Mouse (Mus musculus) midbrain, postnatal 0 days (tissue): Measurements from ENCODE around the gene 1700025G04Rik. TPM values are rescaled to one million over a fixed set of nuclear protein-coding genes. Genes with fewer than 3 reads are reported as not detected.

ENCODE experiments used
- ATAC-seq: fragments of 200-750 bp; cut with Nextera tagmentation; 2 replicates; pipeline ENCODE4 v1.8.0; 2017; ENCODE audit warnings: moderate number of reproducible peaks, mild to moderate bottlenecking, moderate TSS enrichment, moderate library complexity; ENCODE audit not compliant: low FRiP score
- DNase-seq: peaks from one replicate; pipeline ENCODE4 v3.0.0-alpha.2; 2015; ENCODE audit warnings: low spot score
- H3K27ac ChIP-seq: fragments of 300-500 bp; sonication (generic); 2 replicates; pipeline ENCODE4 v1.5.1; 2014; ENCODE audit warnings: low read depth, mild to moderate bottlenecking, low read length, mixed read lengths
- H3K27me3 ChIP-seq: fragments of 300-500 bp; sonication (generic); 2 replicates; pipeline ENCODE4 v1.6.1; 2014; ENCODE audit warnings: low read length, control low read depth, mixed read lengths; ENCODE audit not compliant: insufficient read depth
- H3K36me3 ChIP-seq: fragments of 300-500 bp; sonication (generic); 2 replicates; pipeline ENCODE4 v1.6.1; 2014; ENCODE audit warnings: low read length, control low read depth, mixed read lengths; ENCODE audit not compliant: insufficient read depth
- H3K4me1 ChIP-seq: fragments of 300-500 bp; sonication (generic); 2 replicates; pipeline ENCODE4 v1.6.1; 2014; ENCODE audit warnings: mild to moderate bottlenecking, control low read depth, antibody characterized with exemption, low read length, mixed read lengths; ENCODE audit not compliant: insufficient read depth
- H3K4me2 ChIP-seq: fragments of 300-500 bp; sonication (generic); 2 replicates; pipeline ENCODE4 v1.6.1; 2014; ENCODE audit warnings: low read depth, mild to moderate bottlenecking, low read length, mixed read lengths; ENCODE audit not compliant: poor library complexity, severe bottlenecking
- H3K4me3 ChIP-seq: fragments of 300-500 bp; sonication (generic); 2 replicates; pipeline ENCODE4 v1.5.1; 2014; ENCODE audit warnings: low read depth, mild to moderate bottlenecking, low read length, moderate library complexity
- H3K9ac ChIP-seq: fragments of 300-500 bp; sonication (generic); replicated peaks from 2 replicates; pipeline ENCODE4 v1.6.1; 2014; ENCODE audit warnings: mild to moderate bottlenecking, low read length, moderate library complexity, mixed read lengths; ENCODE audit not compliant: poor library complexity, severe bottlenecking
- H3K9me3 ChIP-seq: fragments of 300-500 bp; sonication (generic); 2 replicates; pipeline ENCODE4 v1.6.1; 2016; ENCODE audit warnings: low read length, control low read depth
- CTCF ChIP-seq: IDR thresholded peaks from 2 replicates; pipeline ENCODE4 v1.5.1; 2016; ENCODE audit warnings: antibody characterized with exemption, mild to moderate bottlenecking
- WGBS: fragments of 180-500 bp; shearing (Covaris S2); extraction: QIAGEN DNeasy Blood & Tissue Kit; methylation state at CpG from one replicate; pipeline ENCODE4 v1.1.7; 2014; 5-methylcytosine and 5-hydroxymethylcytosine counted together
- polyA plus RNA-seq: library from polyadenylated mRNA; unstranded; fragments of >200 nt; fragmentation: Nextera tagmentation; extraction: Ambion mirVana; gene quantifications from 2 replicates; pipeline ENCODE4 v1.2.1, GENCODE M21; 2015
- total RNA-seq: library from RNA; depleted of rRNA; stranded (reverse); fragments of >200 nt; gene quantifications from 2 replicates; pipeline ENCODE4 v1.2.3, GENCODE M21; 2014

The 1700025G04Rik gene
- total and polyA plus RNA-seq, 2 experiments from 2014 or later, result 22.6 to 24.0 TPM

- no peak overlapping the region for H3K9ac ChIP-seq
- H3K9me3 ChIP-seq, result no peaks in the 10 kb centered on the region
- no peaks in the 10 kb centered on the region for H3K4me1 ChIP-seq
- H3K4me2 ChIP-seq, result no peak overlapping the region
- DNase-seq (no peak), ATAC-seq (no peak)
- H3K4me3 ChIP-seq, result no peak overlapping the region
- no peaks in the 10 kb centered on the region for H3K27me3 ChIP-seq
- TF ChIP-seq CTCF, result no peak
- H3K36me3 ChIP-seq, result peaks cover 3% of the 10 kb centered on the region; the same call in 1 of the 2 replicates
- no peak overlapping the region for H3K27ac ChIP-seq
- WGBS, result 95% methylated on average over 9 of the region's 9 CpGs
Measured at GRCm38 (mm10) chr1:151914494-151914893, 175.4 kb downstream of the 1700025G04Rik start.

DNA sequence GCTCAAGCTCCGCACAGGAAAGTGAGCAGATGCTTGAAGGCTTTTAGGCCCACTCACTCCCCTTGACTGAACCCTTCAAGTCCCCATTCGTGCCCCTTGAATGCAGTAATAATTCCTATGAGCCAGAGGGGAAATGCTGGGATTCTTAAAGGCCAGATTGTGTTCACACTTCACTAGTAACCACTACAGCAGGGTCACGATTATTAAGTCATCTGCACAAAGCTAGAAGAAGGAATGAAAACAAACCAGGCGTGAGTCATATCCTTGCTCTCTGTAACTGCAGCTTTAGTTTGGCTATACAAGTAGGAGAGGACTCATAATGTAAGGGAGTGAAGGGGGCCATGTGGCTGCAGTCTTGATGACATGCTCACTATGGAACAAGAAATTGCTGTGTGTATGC is 182.9 kb downstream of the 1700025G04Rik start:
- no peak overlapping the region for H3K9ac ChIP-seq
- TF ChIP-seq CTCF, result no peak
- ATAC-seq (no peak), DNase-seq (no peak)
- H3K4me3 ChIP-seq, result no peak overlapping the region
- H3K27ac ChIP-seq, result no peak overlapping the region
- H3K4me2 ChIP-seq, result no peak overlapping the region
- no peaks in the 10 kb centered on the region for H3K9me3 ChIP-seq
- H3K36me3 ChIP-seq, result peaks cover 4% of the 10 kb centered on the region; the same call in 1 of the 2 replicates
- no peaks in the 10 kb centered on the region for H3K4me1 ChIP-seq
- 83% methylated on average over 4 of the region's 4 CpGs for WGBS
- H3K27me3 ChIP-seq, result no peaks in the 10 kb centered on the region

DNA sequence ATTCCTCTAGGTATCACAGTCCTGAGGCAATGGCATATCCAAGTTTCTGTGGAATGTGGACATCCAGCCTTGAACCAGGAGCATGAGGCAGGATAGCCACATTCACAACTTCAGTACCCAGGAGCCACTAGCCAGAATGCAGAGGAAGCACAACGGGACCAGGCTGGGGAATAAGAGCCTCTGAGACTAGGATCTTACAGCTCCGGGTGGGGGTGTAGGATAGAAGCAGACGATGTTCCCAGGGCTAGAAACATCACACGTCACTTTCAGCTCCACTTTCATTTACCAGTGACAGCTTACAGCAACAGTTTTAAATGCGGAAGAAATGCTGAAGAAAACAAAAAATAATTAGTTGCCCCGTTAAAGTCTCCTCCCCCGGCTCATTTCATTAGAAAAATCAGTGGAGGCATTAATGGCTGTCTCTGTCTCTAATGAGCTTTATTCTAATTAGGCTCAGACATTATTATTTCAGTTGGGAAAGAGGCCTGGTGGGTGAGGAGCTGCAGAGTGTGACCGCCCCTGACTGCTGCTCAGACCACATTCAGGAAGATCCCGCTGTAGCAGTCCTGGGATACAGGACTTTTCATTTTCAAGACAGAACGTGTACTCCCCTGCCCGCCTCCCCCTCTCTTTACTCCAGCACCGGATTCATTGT is 189.1 kb downstream of the 1700025G04Rik start:
- Histone ChIP-seq H3K9ac (no peak overlapping the region), H3K4me2 (no peak overlapping the region), H3K27me3 (no peaks in the 10 kb centered on the region), H3K4me3 (no peak overlapping the region), H3K36me3 (no peaks in the 10 kb centered on the region), H3K27ac (no peak overlapping the region), H3K9me3 (no peaks in the 10 kb centered on the region), H3K4me1 (no peaks in the 10 kb centered on the region)
- no peak for TF ChIP-seq CTCF
- 52% methylated on average over 12 of the region's 12 CpGs for WGBS
- DNase-seq (no peak), ATAC-seq (no peak)

DNA sequence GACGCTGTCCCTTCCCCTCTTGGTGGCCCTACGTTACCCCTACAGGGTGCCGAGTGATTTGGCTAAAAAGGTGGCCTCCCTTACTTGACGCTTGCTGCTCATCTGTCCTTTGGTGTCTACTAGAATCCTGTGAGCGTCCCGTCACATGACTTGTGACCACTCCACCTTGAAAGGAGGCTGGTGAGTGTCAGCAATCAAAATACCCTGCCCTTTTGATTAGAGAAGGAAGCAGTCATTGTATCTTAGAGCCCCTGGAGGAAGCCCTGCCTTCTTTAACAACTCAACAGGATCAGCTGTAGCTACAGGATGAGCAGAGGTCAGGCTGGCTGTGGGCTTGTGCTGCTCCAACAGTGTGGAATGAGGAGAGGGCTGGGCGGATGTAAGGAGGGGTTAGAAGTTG is 190.0 kb downstream of the 1700025G04Rik start:
- no peak overlapping the region for H3K9ac ChIP-seq
- TF ChIP-seq CTCF, result no peak
- no peaks in the 10 kb centered on the region for H3K4me1 ChIP-seq
- no peaks in the 10 kb centered on the region for H3K9me3 ChIP-seq
- no peak overlapping the region for H3K4me2 ChIP-seq
- WGBS, result 87% methylated on average over 7 of the region's 7 CpGs
- no peaks in the 10 kb centered on the region for H3K27me3 ChIP-seq
- no peak for ATAC-seq
- no peak overlapping the region for H3K27ac ChIP-seq
- no peak overlapping the region for H3K4me3 ChIP-seq
- DNase-seq, result no peak
- no peaks in the 10 kb centered on the region for H3K36me3 ChIP-seq

DNA sequence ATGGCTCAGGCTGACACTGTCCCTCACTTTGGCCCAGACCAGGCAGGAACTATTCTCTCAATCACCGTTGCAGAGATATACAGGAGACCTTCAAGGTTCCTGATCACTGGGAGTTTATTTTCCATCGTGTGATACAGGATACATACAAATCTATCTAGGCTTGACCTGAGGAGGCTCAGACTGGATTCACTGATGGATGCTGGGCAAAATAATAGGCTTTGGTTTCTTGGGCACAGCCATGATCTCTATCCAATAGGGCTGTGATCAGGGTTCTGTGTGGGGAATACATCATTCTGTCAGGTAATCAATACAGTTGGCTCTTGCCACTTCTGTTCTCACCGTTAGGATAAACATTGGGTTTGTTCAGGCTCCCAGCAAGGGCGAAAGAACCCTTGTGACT is 194.5 kb downstream of the 1700025G04Rik start:
- Histone ChIP-seq H3K4me2 (no peak overlapping the region), H3K4me1 (0 out of 2 replicates have a peak, but pooled peaks cover 4% of the 10 kb centered on the region), H3K9ac (no peak overlapping the region), H3K27me3 (no peaks in the 10 kb centered on the region), H3K9me3 (no peaks in the 10 kb centered on the region), H3K27ac (no peak overlapping the region), H3K4me3 (no peak overlapping the region), H3K36me3 (no peaks in the 10 kb centered on the region)
- no peak for DNase-seq
- 89% methylated on average over 4 of the region's 4 CpGs for WGBS
- TF ChIP-seq CTCF, result no peak
- ATAC-seq, result no peak

DNA sequence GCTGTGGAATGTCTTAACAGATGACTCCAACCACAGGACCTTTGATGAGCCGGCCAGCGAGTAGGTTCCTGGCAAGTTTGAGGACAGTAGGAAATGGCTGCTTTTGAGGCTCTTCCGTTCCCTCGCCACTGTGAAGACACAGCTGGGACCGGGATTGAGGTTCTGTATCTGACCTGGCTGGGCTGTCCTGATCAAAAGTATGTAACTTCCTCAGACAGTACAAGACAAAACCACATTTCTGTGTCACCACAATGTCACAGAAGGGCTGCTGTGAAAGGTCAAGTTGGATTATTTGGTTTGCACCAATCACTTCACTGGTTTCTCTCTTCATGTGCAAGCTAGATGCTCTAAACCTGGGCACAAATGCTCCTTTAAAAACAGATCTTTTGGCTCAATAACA is 195.9 kb downstream of the 1700025G04Rik start:
- 0 out of 2 replicates have a peak, but pooled peaks cover 7% of the 10 kb centered on the region for H3K4me1 ChIP-seq
- DNase-seq (no peak), ATAC-seq (no peak)
- no peak overlapping the region for H3K4me2 ChIP-seq
- H3K27ac ChIP-seq, result no peak overlapping the region
- H3K27me3 ChIP-seq, result no peaks in the 10 kb centered on the region
- TF ChIP-seq CTCF, result no peak
- 85% methylated on average over 5 of the region's 5 CpGs for WGBS
- H3K4me3 ChIP-seq, result no peak overlapping the region
- no peaks in the 10 kb centered on the region for H3K36me3 ChIP-seq
- H3K9me3 ChIP-seq, result no peaks in the 10 kb centered on the region
- H3K9ac ChIP-seq, result no peak overlapping the region
